Mouse (Mus musculus) myocyte (in vitro differentiated cells): Measurements from ENCODE around the gene Tmem203.

Experiments
- MAX ChIP-seq: IDR thresholded peaks from one replicate; pipeline ENCODE4 v1.6.1; 2011; ENCODE audit warnings: low read depth, mild to moderate bottlenecking, control low read depth
- MYOD1 ChIP-seq, 3 experiments: IDR thresholded peaks; one replicate each; pipeline ENCODE4 v1.6.1; 2011; ENCODE audit warnings: control low read depth in 2 of 3, low read depth in 2 of 3, mild to moderate bottlenecking in 2 of 3, moderate library complexity in 1 of 3; ENCODE audit not compliant: insufficient read length in 2 of 3, control insufficient read depth in 1 of 3
- MYOG ChIP-seq, 3 experiments: IDR thresholded peaks; one replicate each; pipeline ENCODE4 v1.6.1; 2011; ENCODE audit warnings: control low read depth in 2 of 3, low read depth in 2 of 3, mild to moderate bottlenecking in 2 of 3; ENCODE audit not compliant: insufficient read length in 2 of 3, control insufficient read depth in 1 of 3, insufficient read depth in 1 of 3
- POLR2A ChIP-seq: IDR thresholded peaks from one replicate; pipeline ENCODE4 v1.6.1; 2011; ENCODE audit warnings: low read depth, mild to moderate bottlenecking, control low read depth, moderate library complexity; ENCODE audit not compliant: insufficient read length
- POLR2AphosphoS2 ChIP-seq: IDR thresholded peaks from one replicate; pipeline ENCODE4 v1.6.1; 2011; ENCODE audit warnings: low read depth, control low read depth; ENCODE audit not compliant: insufficient read length
- REST ChIP-seq: IDR thresholded peaks from one replicate; pipeline ENCODE4 v1.6.1; 2011; ENCODE audit warnings: mild to moderate bottlenecking, control low read depth, moderate library complexity; ENCODE audit not compliant: insufficient read depth, insufficient read length
- TCF3 ChIP-seq: IDR thresholded peaks from one replicate; pipeline ENCODE4 v1.6.1; 2011; ENCODE audit warnings: low read depth, control low read depth; ENCODE audit not compliant: insufficient read length
- USF1 ChIP-seq: IDR thresholded peaks from one replicate; pipeline ENCODE4 v1.6.1; 2011; ENCODE audit warnings: low read depth, mild to moderate bottlenecking, control low read depth, moderate library complexity

GRCm38 (mm10) chr2:25265897-25266656 is 10.8 kb downstream of the Tmem203 start:
- no peak for TF ChIP-seq USF1
- peak in 1 of 3 experiments; percentile 61 for TF ChIP-seq MYOG (IDR thresholded peaks at IDR 0.05; ENCODE audit: control insufficient read depth in 1 of 3, insufficient read depth in 1 of 3, insufficient read length in 2 of 3, low read depth in 2 of 3)
- no peak for TF ChIP-seq POLR2A
- TF ChIP-seq MAX = no peak
- no peak for TF ChIP-seq POLR2AphosphoS2
- TF ChIP-seq MYOD1 (IDR thresholded peaks at IDR 0.05; ENCODE audit: control insufficient read depth in 1 of 3, insufficient read length in 2 of 3, low read depth in 2 of 3) = peak in 1 of 3 experiments; percentile 65
- TF ChIP-seq REST = no peak
- TF ChIP-seq TCF3 = no peak
